Mouse (Mus musculus) stomach, embryonic 14.5 days (tissue): ENCODE measurements around the gene Capzb. TPM values are rescaled to one million over a fixed set of nuclear protein-coding genes. Genes with fewer than 3 reads are reported as not detected.

Experiments
- ATAC-seq: fragments of 200-750 bp; cut with Nextera tagmentation; 2 replicates; pipeline ENCODE4 v1.8.0; 2017; ENCODE audit warnings: low read depth, moderate TSS enrichment; ENCODE audit not compliant: insufficient number of reproducible peaks, insufficient read depth, low FRiP score
- H3K27ac ChIP-seq: fragments of 300-500 bp; sonication (generic); 2 replicates; pipeline ENCODE4 v1.5.1; 2014; ENCODE audit warnings: mild to moderate bottlenecking, low read length, moderate library complexity, mixed read lengths
- H3K27me3 ChIP-seq: fragments of 300-500 bp; sonication (generic); 2 replicates; pipeline ENCODE4 v1.6.1; 2014; ENCODE audit warnings: low read length, control low read depth, mixed read lengths; ENCODE audit not compliant: control insufficient read depth, insufficient read depth
- H3K36me3 ChIP-seq: fragments of 300-500 bp; sonication (generic); 2 replicates; pipeline ENCODE4 v1.6.1; 2014; ENCODE audit warnings: mild to moderate bottlenecking, control low read depth, low read length, moderate library complexity, mixed read lengths; ENCODE audit not compliant: control insufficient read depth, insufficient read depth
- H3K4me1 ChIP-seq: fragments of 300-500 bp; sonication (generic); 2 replicates; pipeline ENCODE4 v1.6.1; 2014; ENCODE audit warnings: low read length, control low read depth, mixed read lengths; ENCODE audit not compliant: control insufficient read depth, insufficient read depth
- H3K4me2 ChIP-seq: fragments of 300-500 bp; sonication (generic); replicated peaks from 2 replicates; pipeline ENCODE4 v1.6.1; 2014; ENCODE audit warnings: low read depth, low read length, control low read depth
- H3K4me3 ChIP-seq: fragments of 300-500 bp; sonication (generic); 2 replicates; pipeline ENCODE4 v1.5.1; 2014; ENCODE audit warnings: low read depth, low read length, control low read depth
- H3K9ac ChIP-seq: fragments of 300-500 bp; sonication (generic); replicated peaks from 2 replicates; pipeline ENCODE4 v1.6.1; 2014; ENCODE audit warnings: low read depth, mild to moderate bottlenecking, control low read depth, low read length, moderate library complexity, mixed read lengths
- H3K9me3 ChIP-seq: fragments of 300-500 bp; sonication (generic); 2 replicates; pipeline ENCODE4 v1.6.1; 2016; ENCODE audit warnings: low read depth, low read length, control low read depth; ENCODE audit not compliant: control insufficient read depth
- WGBS: fragments of 180-500 bp; shearing (Covaris S2); extraction: QIAGEN DNeasy Blood & Tissue Kit; methylation state at CpG from one replicate; pipeline ENCODE4 v1.1.7; 2014; 5-methylcytosine and 5-hydroxymethylcytosine counted together
- polyA plus RNA-seq: library from polyadenylated mRNA; unstranded; fragments of >200 nt; fragmentation: Nextera tagmentation; extraction: Ambion mirVana; gene quantifications from 2 replicates; pipeline ENCODE4 v1.2.1, GENCODE M21; 2014

The Capzb gene
- polyA plus RNA-seq, 1 experiment from 2014 or later, result 280 TPM

DNA sequence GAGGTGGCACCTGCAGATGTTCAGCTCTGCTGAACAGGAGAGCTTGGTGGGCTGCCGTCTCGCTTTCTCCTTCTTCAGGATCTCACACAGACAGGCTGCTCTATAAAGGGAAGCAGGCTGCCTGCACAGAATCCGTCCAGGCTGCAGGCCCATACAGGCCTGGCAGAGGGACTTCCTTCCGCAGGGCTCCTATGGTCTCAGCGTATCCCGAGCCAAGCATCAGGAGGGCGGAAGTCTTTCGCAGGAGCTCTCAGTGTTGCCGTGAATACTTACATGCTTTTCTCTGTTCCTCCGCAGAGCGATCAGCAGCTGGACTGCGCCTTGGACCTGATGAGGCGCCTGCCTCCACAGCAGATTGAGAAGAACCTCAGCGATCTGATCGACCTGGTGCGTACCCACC is 45.9 kb downstream of the Capzb start:
- Histone ChIP-seq H3K27me3 (no peaks in the 10 kb centered on the region), H3K27ac (peak overlapping the region; percentile 17; the same call in 1 of the 2 replicates), H3K4me3 (no peak overlapping the region), H3K36me3 (peaks cover 30% of the 10 kb centered on the region), H3K9me3 (no peaks in the 10 kb centered on the region), H3K4me2 (no peak overlapping the region), H3K4me1 (peaks cover 14% of the 10 kb centered on the region; the same call in 1 of the 2 replicates), H3K9ac (no peak overlapping the region)
- 77% methylated on average over 16 of the region's 16 CpGs for WGBS
- no peak for ATAC-seq

DNA sequence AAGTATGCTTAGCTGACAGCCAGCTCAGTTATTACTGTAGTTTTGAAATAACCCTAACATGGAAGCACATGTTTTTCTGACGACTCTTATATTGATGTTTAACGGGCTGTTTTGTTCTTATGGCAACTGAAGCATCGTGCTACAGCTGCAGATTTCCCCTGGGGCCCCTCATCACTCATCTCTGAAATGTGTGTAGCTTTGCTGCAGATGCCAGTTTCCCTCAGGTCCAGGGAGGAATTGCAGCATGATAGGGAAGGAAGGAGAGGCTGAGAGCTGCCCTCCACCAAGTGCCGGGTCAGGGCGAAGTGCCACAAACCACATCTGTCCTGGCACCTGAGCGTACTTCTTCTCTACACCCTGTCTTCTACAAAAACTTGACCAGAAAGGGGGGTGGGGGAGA is 47.6 kb downstream of the Capzb start:
- H3K27ac ChIP-seq, result no peak overlapping the region
- H3K4me3 ChIP-seq, result no peak overlapping the region
- peaks cover 31% of the 10 kb centered on the region for H3K36me3 ChIP-seq
- ATAC-seq, result no peak
- 70% methylated on average over 6 of the region's 6 CpGs for WGBS
- no peak overlapping the region for H3K4me2 ChIP-seq
- no peak overlapping the region for H3K9ac ChIP-seq
- peaks cover 9% of the 10 kb centered on the region; the same call in 1 of the 2 replicates for H3K4me1 ChIP-seq
- H3K9me3 ChIP-seq, result no peaks in the 10 kb centered on the region
- no peaks in the 10 kb centered on the region for H3K27me3 ChIP-seq

DNA sequence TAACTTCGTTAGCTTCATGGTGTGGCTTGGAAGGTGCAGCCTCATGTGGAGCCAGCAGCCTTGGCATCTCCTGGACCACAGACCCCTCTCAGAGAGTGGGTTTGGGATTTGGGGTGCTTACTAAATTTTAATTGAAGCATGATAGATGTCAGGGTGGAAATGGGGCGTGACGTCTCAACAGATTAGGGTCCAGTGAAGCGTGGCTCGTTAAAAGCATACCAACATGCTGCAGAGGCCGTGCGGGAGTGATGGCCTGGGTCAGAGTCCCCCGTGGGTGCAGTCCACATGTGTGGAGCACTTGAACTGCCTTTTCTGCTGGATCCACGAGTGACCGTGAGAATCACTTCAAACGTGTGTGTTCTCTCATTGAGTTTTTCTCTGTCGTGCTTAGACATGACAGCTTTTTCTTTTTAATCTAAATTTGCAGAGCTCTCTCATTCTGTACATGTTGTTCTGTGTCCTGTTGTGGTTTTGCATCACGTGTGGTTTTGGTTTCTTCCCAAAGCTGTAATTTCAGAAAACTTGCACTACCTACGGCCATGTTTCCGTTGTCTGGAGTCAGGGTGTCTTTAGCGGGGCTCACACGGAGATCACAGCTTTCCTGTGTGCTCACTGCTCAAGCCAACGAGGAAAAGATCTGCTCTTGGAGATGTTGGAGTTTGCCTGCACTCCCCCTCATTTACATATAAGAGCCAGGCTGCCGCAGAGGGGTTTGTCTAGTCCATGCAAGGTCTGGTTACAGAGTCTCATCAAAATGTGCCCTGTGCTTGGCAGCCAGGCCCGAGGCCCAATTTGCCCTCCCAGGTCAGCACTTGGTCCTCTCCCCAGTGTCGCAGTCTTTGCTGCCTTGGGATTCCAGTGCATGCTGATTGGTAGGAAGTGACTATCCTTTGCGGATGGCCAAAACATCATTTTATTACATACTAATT is 49.2 kb downstream of the Capzb start:
- Histone ChIP-seq H3K27ac (no peak overlapping the region), H3K4me2 (no peak overlapping the region), H3K4me3 (no peak overlapping the region), H3K9ac (no peak overlapping the region), H3K36me3 (peaks cover 31% of the 10 kb centered on the region), H3K9me3 (no peaks in the 10 kb centered on the region), H3K27me3 (no peaks in the 10 kb centered on the region), H3K4me1 (peaks cover 9% of the 10 kb centered on the region; the same call in 1 of the 2 replicates)
- no peak for ATAC-seq
- 80% methylated on average over 22 of the region's 22 CpGs for WGBS

DNA sequence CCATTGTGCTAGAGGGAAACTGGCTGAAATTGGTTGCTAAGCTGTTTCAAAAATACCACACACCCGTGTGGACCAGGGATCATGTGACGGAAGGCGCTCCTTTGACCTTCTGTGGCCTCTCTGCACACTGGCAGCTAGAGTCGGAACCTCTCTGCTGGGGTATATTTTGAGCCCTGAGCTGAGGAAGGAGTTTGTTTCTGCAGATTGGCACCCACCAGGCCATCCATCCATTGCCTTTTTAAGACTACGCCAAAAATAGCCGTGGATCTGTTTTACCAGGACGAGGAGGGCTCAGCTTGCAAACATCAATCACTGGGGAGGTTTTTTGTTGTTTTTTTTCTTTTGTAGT is 49.9 kb downstream of the Capzb start:
- Histone ChIP-seq H3K36me3 (peaks cover 31% of the 10 kb centered on the region), H3K27ac (no peak overlapping the region), H3K4me1 (peaks cover 12% of the 10 kb centered on the region; the same call in 1 of the 2 replicates), H3K4me3 (no peak overlapping the region), H3K4me2 (no peak overlapping the region), H3K27me3 (no peaks in the 10 kb centered on the region), H3K9me3 (no peaks in the 10 kb centered on the region), H3K9ac (no peak overlapping the region)
- WGBS, result 55% methylated on average over 7 of the region's 7 CpGs
- ATAC-seq, result no peak

DNA sequence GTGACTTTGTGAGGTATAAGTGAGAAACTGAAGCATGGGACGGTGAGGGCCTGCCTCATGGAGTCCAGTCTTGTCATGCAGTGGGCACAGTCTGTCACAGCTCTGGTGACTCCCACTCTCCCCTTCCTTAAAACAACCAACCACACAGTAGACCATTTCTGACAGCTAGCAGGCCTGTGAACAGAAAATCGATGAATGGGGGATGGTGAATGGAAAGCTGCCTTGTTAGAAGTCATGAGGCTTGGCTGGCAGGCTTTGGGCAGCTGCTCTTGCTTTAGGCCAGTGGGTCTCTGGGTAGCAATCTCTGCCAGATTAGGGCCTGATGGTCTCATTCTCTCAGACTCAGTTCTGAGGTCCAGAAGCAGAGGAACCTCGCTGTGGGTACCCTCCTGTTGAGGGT is 51.5 kb downstream of the Capzb start:
- ATAC-seq, result no peak
- Histone ChIP-seq H3K27me3 (no peaks in the 10 kb centered on the region), H3K36me3 (peaks cover 27% of the 10 kb centered on the region), H3K4me3 (no peak overlapping the region), H3K4me1 (peaks cover 14% of the 10 kb centered on the region; the same call in 1 of the 2 replicates), H3K27ac (no peak overlapping the region), H3K4me2 (no peak overlapping the region), H3K9ac (no peak overlapping the region), H3K9me3 (no peaks in the 10 kb centered on the region)
- WGBS, result 89% methylated on average over 3 of the region's 3 CpGs

DNA sequence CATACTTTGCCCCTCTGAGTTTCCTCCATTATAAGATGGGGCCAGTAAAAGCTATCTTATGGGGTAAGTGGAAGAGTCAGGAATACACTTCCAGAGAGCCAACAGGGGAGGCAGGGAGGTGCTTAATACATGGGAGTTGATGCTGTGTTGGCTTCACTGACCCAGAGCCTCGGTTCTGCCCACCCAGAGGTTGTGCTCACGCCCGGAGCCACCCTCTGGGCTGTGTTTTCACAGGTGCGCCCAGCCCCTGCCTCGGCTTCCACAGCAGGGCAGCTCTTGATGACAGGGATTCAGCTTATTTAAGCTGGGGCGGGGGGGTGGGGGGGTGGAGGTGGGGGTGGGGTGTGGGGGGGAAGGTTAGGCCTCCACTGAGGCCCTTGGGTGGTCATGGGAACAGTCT is 52.1 kb downstream of the Capzb start:
- WGBS, result 60% methylated on average over 6 of the region's 6 CpGs
- Histone ChIP-seq H3K4me1 (peaks cover 19% of the 10 kb centered on the region), H3K27ac (no peak overlapping the region), H3K9me3 (no peaks in the 10 kb centered on the region), H3K27me3 (no peaks in the 10 kb centered on the region), H3K4me3 (no peak overlapping the region), H3K4me2 (no peak overlapping the region), H3K36me3 (peaks cover 22% of the 10 kb centered on the region), H3K9ac (no peak overlapping the region)
- no peak; the same call in 1 of the 2 replicates for ATAC-seq

DNA sequence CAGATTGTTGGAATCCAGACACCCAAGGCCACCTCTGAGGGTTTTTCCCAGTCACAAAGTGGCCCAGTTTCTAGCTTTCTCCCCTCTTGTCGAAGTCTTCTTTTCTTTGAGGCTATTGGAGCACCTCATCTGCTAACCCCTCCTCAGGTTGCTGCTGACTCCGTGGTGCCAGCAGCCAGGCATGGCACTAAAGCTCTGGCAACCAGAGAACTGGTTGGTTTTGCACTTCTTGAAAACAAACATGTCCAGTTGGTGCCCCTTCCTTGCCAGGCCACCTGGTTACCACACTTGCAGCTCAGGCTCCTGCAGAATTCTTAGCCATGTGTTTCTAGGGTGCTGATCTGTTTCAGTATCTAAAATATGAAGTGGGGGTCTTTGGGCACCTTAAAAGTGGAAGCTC is 52.8 kb downstream of the Capzb start:
- 74% methylated on average over 2 of the region's 2 CpGs for WGBS
- Histone ChIP-seq H3K4me1 (peaks cover 27% of the 10 kb centered on the region), H3K9ac (no peak overlapping the region), H3K4me3 (no peak overlapping the region), H3K27ac (no peak overlapping the region), H3K27me3 (no peaks in the 10 kb centered on the region), H3K4me2 (no peak overlapping the region), H3K9me3 (no peaks in the 10 kb centered on the region), H3K36me3 (peaks cover 17% of the 10 kb centered on the region; the same call in 1 of the 2 replicates)
- no peak for ATAC-seq

DNA sequence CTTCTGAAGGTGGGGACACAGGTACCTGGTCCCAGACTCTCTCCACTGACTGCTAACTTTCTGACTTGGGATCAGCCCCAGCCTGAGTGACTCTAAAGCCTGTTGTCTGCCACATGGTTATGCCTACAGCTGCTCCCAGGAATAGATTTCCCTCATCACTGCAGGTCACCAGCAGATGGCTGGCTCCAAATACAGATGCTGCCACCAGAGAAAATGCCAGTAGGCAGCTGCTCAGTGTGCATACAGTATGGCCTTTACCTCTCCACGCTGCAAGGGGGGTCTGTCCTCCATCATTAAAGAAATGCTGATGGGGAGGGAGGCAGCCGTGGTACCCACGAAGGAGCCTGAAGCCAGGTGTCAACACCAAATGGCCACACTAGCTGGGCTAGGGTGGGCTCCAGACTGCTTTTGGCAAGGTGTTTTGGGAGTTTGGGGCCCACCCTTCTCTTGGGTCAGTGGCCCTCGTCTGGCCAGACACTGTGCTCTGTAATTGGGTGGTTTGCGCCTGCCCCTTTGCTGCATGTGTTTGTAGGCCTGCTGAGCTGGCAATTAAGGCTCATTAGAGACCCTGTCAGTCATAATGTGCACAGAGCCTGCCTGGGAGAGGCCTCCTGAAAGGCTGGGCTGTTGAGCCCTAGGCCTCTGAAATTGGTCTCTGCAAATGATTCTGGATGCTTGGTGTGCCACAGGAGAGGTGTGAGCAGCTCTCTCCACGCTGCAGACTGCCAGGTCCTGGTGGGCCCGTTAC is 53.6 kb downstream of the Capzb start:
- H3K4me1 ChIP-seq, result peaks cover 34% of the 10 kb centered on the region
- WGBS, result 65% methylated on average over 7 of the region's 7 CpGs

More for the DNA sequence above, 53.6 kb downstream of the Capzb start:
- Histone ChIP-seq H3K9me3 (no peaks in the 10 kb centered on the region), H3K4me2 (no peak overlapping the region), H3K36me3 (peaks cover 10% of the 10 kb centered on the region; the same call in 1 of the 2 replicates), H3K27ac (no peak overlapping the region), H3K9ac (no peak overlapping the region), H3K27me3 (no peaks in the 10 kb centered on the region), H3K4me3 (no peak overlapping the region)
- ATAC-seq, result no peak
